Mouse (Mus musculus) neural tube, embryonic 11.5 days (tissue): ENCODE data around the gene Rora. TPM values are rescaled to one million over a fixed set of nuclear protein-coding genes. Genes with fewer than 3 reads are reported as not detected.

ENCODE experiments used
- ATAC-seq: fragments of 200-750 bp; cut with Nextera tagmentation; 2 replicates; pipeline ENCODE4 v1.8.0; 2017; ENCODE audit warnings: moderate number of reproducible peaks, mild to moderate bottlenecking, moderate TSS enrichment, moderate library complexity; ENCODE audit not compliant: insufficient read depth, low FRiP score, low TSS enrichment
- DNase-seq: peaks from one replicate; pipeline ENCODE4 v3.0.0-alpha.2; 2015; ENCODE audit warnings: low spot score
- H3K27ac ChIP-seq: fragments of 300-500 bp; sonication (generic); 2 replicates; pipeline ENCODE4 v1.5.1; 2014; ENCODE audit warnings: low read depth, mild to moderate bottlenecking, low read length
- H3K27me3 ChIP-seq: fragments of 300-500 bp; sonication (generic); 2 replicates; pipeline ENCODE4 v1.6.1; 2014; ENCODE audit warnings: mild to moderate bottlenecking, low read length, mixed read lengths; ENCODE audit not compliant: control insufficient read depth, insufficient read depth
- H3K36me3 ChIP-seq: fragments of 300-500 bp; sonication (generic); 2 replicates; pipeline ENCODE4 v1.6.1; 2014; ENCODE audit warnings: mild to moderate bottlenecking, low read length, moderate library complexity, mixed read lengths; ENCODE audit not compliant: control insufficient read depth, insufficient read depth
- H3K4me1 ChIP-seq: fragments of 300-500 bp; sonication (generic); 2 replicates; pipeline ENCODE4 v1.6.1; 2014; ENCODE audit warnings: low read length, mixed read lengths; ENCODE audit not compliant: control insufficient read depth, insufficient read depth
- H3K4me2 ChIP-seq: fragments of 300-500 bp; sonication (generic); 2 replicates; pipeline ENCODE4 v1.6.1; 2014; ENCODE audit warnings: low read depth, mild to moderate bottlenecking, moderate library complexity
- H3K4me3 ChIP-seq: fragments of 300-500 bp; sonication (generic); 2 replicates; pipeline ENCODE4 v1.5.1; 2014; ENCODE audit warnings: low read depth, low read length
- H3K9ac ChIP-seq: fragments of 300-500 bp; sonication (generic); 2 replicates; pipeline ENCODE4 v1.6.1; 2014; ENCODE audit warnings: mild to moderate bottlenecking, low read length
- H3K9me3 ChIP-seq: fragments of 300-500 bp; sonication (generic); 2 replicates; pipeline ENCODE4 v1.6.1; 2016; ENCODE audit warnings: low read length; ENCODE audit not compliant: control insufficient read depth
- WGBS: fragments of 180-500 bp; shearing (Covaris S2); extraction: QIAGEN DNeasy Blood & Tissue Kit; methylation state at CpG from one replicate; pipeline ENCODE4 v1.1.7; 2014; 5-methylcytosine and 5-hydroxymethylcytosine counted together
- polyA plus RNA-seq: library from polyadenylated mRNA; unstranded; fragments of >200 nt; fragmentation: Nextera tagmentation; extraction: Ambion mirVana; gene quantifications from 2 replicates; pipeline ENCODE4 v1.2.1, GENCODE M21; 2014

Gene Rora
- polyA plus RNA-seq, 1 experiment from 2014 or later = 3.2 TPM

DNA sequence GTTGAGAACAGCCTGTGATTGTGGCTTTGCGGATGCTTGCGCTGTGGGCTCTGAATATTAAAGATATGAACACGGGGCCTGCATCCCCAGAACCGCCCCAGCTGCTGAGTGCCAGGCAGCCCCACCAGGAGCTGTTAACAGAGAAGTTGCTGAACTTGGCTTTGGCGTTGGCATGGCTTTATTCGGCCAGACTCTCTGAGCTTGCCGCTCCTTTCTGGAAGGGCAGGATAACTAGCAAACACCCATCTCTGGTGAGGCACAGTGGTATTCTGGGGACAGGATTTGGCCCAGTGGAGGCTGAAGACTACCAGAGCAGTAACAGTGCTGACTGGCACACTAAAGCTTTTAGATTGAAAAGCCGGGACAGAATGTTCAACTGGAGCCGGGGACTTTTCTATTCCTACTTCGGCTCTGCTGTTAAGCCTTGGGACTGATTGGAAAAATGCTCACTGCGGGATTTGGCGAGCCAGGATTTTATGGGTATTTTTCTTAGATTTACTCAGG lies 26.3 kb downstream of the Rora start:
- Histone ChIP-seq H3K27ac (no peak overlapping the region), H3K4me1 (peaks cover 7% of the 10 kb centered on the region), H3K27me3 (no peaks in the 10 kb centered on the region), H3K4me3 (no peak overlapping the region), H3K36me3 (no peaks in the 10 kb centered on the region), H3K9me3 (no peaks in the 10 kb centered on the region), H3K9ac (no peak overlapping the region), H3K4me2 (no peak overlapping the region)
- WGBS = 94% methylated on average over 12 of the region's 12 CpGs
- ATAC-seq (no peak), DNase-seq (no peak)

DNA sequence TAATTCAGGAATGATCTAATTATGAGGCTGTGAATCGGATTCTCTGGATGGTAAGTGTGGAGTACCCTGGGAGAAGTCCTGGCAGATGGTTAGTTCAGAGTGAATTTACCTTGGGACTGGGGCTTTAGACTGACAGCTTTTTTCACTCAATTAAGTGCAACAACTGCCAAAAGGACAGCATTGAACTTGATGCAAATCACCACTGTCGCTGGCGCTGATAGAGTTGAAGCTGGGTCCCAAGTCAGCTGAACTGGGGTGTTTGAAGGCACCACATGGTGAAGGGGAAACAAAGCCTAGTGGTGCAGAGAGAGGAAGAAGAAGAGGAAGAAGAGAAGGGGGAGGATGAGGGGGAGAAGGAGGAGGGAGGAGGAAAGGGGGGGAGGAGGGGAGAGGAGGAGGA lies 30.4 kb downstream of the Rora start:
- Histone ChIP-seq H3K27ac (no peak overlapping the region), H3K9me3 (no peaks in the 10 kb centered on the region), H3K9ac (no peak overlapping the region), H3K36me3 (no peaks in the 10 kb centered on the region), H3K4me2 (no peak overlapping the region), H3K27me3 (no peaks in the 10 kb centered on the region), H3K4me3 (no peak overlapping the region), H3K4me1 (peaks cover 7% of the 10 kb centered on the region)
- ATAC-seq = no peak
- DNase-seq = no peak
- WGBS = 24% methylated on average over 3 of the region's 3 CpGs

DNA sequence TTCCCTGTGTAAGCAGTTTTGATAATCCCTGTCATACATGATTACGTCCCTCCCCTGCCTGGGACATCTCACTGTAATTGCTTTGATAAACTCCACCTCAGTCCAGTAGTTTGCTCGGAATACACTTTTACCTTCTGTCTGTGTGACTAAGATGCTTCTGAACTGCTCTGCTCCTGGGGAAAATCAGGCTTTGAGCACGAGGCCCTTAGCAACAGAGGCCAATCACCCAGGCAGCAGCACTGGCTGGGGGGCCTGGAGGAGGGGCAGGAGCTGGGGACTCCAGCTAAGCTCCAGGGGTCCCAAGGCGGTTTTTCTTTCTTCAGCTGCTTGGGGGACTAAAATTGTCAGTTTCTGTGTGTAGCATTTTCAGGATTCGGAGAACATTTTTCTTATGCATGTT lies 32.0 kb downstream of the Rora start:
- Histone ChIP-seq H3K27ac (no peak overlapping the region), H3K36me3 (no peaks in the 10 kb centered on the region), H3K27me3 (no peaks in the 10 kb centered on the region), H3K4me2 (no peak overlapping the region), H3K4me1 (peaks cover 7% of the 10 kb centered on the region), H3K9me3 (no peaks in the 10 kb centered on the region), H3K9ac (no peak overlapping the region), H3K4me3 (no peak overlapping the region)
- DNase-seq (no peak), ATAC-seq (no peak)
- 42% methylated on average over 5 of the region's 5 CpGs for WGBS

DNA sequence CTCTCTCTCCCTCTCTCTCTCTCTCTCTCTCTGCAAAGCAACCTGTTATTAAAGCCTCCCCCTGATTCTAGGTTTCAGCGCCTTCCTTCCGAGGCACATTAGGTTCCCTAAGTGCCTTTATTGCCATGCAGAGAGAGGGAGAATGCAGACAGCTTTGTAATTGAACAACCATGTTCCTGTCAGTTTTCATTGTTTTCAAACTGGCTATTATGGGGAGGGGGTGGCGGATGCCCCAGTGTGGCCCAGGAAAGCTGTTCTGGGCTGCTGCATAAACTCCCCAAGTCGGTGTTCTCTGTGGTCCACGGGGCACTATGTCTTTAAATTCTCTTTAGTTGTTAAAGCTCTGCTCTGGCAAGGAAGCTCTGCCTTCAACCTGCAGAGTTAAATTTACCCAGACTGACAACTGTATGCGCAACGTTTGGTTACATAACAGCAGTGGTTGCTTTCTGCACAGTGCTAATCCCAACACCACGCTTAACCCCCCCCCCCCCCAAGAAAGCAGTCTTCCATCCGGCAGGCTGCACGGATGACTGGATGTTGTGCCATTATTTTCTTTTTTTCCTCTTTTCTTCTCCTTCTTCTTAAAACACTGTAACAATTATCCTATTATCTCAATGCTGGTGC lies 33.8 kb downstream of the Rora start:
- no peak for ATAC-seq
- no peak for DNase-seq
- Histone ChIP-seq H3K36me3 (no peaks in the 10 kb centered on the region), H3K4me2 (no peak overlapping the region), H3K27me3 (no peaks in the 10 kb centered on the region), H3K27ac (no peak overlapping the region), H3K4me1 (peaks cover 7% of the 10 kb centered on the region), H3K4me3 (no peak overlapping the region), H3K9me3 (no peaks in the 10 kb centered on the region), H3K9ac (no peak overlapping the region)
- WGBS = 33% methylated on average over 10 of the region's 10 CpGs

DNA sequence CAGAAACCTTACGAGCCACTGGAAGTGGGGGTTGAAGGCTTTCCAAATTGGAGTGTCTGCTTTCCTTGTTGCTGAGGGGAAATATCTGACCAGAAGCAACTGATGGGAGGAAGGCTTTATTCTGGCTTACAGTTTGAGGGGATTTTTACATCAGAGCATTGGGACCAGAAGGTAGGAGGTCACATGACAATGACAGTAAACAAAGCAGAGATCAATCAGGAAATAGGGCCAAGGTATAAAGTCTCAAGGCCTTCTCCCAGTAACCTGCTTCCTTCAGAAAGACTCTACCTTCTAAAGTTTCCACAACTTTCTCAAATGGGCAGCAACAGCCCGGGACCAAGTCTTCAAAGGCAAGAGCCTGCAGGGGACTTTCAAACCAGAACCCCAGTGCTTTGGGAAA lies 34.6 kb downstream of the Rora start:
- H3K9me3 ChIP-seq = no peaks in the 10 kb centered on the region
- peaks cover 7% of the 10 kb centered on the region for H3K4me1 ChIP-seq
- no peak overlapping the region for H3K4me3 ChIP-seq
- H3K36me3 ChIP-seq = no peaks in the 10 kb centered on the region
- H3K9ac ChIP-seq = no peak overlapping the region
- WGBS = 93% methylated on average over 2 of the region's 2 CpGs
- ATAC-seq (no peak), DNase-seq (no peak)
- H3K4me2 ChIP-seq = no peak overlapping the region
- H3K27me3 ChIP-seq = no peaks in the 10 kb centered on the region
- H3K27ac ChIP-seq = no peak overlapping the region

DNA sequence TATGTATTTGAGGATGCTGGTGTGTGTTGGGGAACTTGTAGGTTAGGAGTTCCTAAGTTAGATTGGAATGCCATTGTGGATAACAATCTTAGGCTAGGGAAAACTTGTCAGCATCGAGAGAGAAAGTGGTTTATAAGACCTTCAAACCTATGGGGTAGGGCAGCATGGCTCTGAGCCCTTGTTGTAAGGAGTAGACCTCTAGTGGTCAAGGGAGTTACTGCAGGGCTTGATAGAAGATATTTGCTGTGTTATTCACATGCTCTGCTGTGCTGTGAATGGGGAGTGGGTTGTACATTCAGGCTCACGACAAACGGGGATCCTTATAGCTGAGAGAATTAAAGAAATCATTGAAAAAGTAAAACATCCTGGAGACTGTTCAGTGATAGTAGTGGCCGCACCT lies 35.8 kb downstream of the Rora start:
- DNase-seq (peak; percentile 58), ATAC-seq (no peak)
- no peak overlapping the region for H3K9ac ChIP-seq
- H3K27ac ChIP-seq = no peak overlapping the region
- H3K27me3 ChIP-seq = no peaks in the 10 kb centered on the region
- H3K4me2 ChIP-seq = no peak overlapping the region
- H3K36me3 ChIP-seq = no peaks in the 10 kb centered on the region
- WGBS = 44% methylated on average over 4 of the region's 4 CpGs
- no peaks in the 10 kb centered on the region for H3K9me3 ChIP-seq
- no peak overlapping the region for H3K4me3 ChIP-seq
- peaks cover 4% of the 10 kb centered on the region for H3K4me1 ChIP-seq

DNA sequence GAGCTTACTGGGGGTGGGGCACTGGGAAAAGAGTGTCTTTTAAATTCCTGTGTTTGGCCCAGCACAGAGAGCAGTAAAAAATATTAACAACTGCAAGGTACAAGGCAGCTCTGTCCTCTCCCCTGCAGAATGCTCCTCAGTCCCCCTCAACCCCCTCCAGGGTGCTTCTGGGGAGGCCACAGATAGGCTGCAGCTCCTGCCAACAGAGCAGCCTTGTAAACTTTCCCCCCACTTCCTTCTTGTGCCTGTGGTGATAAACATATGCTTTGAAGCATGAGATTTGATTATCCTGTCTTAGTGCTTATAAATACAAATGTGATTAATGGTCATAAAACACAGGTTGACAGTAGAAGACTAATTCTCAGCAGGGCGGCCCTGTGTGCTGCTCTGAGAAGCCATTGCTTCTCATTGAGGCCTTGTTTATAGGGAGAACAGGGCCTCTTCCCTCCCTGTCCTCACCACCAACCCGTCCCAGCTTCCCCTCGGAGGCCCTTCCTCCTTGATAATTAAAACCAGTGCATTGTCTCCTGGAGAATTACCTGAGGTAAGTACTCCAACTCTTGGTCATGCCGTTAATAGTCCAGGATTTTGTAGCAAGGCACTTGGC lies 41.4 kb downstream of the Rora start:
- peaks cover 10% of the 10 kb centered on the region for H3K4me1 ChIP-seq
- H3K4me2 ChIP-seq = no peak overlapping the region
- no peaks in the 10 kb centered on the region for H3K27me3 ChIP-seq
- no peak overlapping the region for H3K4me3 ChIP-seq
- no peak for ATAC-seq
- no peaks in the 10 kb centered on the region for H3K9me3 ChIP-seq
- H3K27ac ChIP-seq = no peak overlapping the region; the same call in 1 of the 2 replicates
- no peak for DNase-seq
- H3K36me3 ChIP-seq = no peaks in the 10 kb centered on the region
- no peak overlapping the region for H3K9ac ChIP-seq
- 21% methylated on average over 4 of the region's 4 CpGs for WGBS

DNA sequence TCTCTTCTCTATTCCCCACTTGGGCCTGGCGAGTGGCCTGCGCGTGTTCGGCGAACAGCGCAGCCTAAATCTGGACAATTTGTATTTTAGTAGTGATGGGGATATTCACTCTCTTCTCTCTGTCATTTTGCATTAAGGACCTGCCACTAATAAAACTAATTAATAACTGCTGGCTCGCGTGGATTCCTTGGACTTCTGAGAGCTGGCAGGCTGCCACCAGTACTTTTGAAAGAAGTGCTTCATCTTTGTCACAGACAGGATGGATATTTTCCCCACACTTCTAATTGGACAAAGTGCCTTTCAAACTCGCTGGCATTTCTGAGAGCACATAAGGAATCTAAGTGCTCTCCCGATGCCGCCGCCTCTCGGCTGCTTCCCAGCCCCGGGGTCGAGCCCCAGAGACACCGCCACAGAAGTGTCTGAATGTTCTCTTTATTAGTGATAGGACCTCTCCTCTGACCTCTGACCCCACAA lies 41.9 kb downstream of the Rora start:
- DNase-seq = peak; percentile 35
- H3K9me3 ChIP-seq = no peaks in the 10 kb centered on the region
- no peaks in the 10 kb centered on the region for H3K36me3 ChIP-seq
- no peak overlapping the region for H3K4me3 ChIP-seq
- no peaks in the 10 kb centered on the region for H3K27me3 ChIP-seq
- H3K4me2 ChIP-seq = no peak overlapping the region
- ATAC-seq = no peak
- no peak overlapping the region for H3K27ac ChIP-seq
- 65% methylated on average over 16 of the region's 16 CpGs for WGBS
- H3K4me1 ChIP-seq = peaks cover 10% of the 10 kb centered on the region
- H3K9ac ChIP-seq = no peak overlapping the region

DNA sequence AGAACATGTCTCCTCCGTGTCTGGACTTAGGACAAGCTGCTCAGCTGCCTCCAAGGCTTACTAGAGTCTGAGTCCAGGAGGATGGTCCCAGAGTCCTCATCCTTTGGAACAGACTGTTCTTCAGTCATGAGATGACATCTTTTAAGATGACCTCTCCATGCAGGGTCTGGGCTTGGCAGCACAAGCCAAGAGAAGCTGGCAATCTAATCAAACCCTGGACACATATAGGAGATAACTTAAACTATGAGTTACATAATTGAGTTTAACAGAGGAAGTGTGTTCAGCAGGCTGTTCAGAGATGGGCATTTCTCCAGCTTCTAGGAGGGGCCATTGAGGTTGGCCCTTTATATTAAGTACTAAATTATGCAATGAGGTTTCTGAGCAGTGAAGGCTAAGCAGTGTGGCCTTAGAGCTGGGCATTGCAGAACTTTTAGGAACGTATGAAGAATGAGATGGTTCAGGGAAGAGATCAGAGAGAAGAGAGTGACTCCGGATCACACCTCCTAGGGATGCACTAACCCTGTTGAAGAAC lies 42.9 kb downstream of the Rora start:
- peaks cover 10% of the 10 kb centered on the region for H3K4me1 ChIP-seq
- H3K27me3 ChIP-seq = no peaks in the 10 kb centered on the region
- no peak overlapping the region for H3K9ac ChIP-seq
- H3K27ac ChIP-seq = no peak overlapping the region
- ATAC-seq (no peak), DNase-seq (no peak)
- H3K36me3 ChIP-seq = no peaks in the 10 kb centered on the region
- no peak overlapping the region for H3K4me2 ChIP-seq
- no peak overlapping the region for H3K4me3 ChIP-seq
- 91% methylated on average over 3 of the region's 3 CpGs for WGBS
- H3K9me3 ChIP-seq = no peaks in the 10 kb centered on the region
